Mouse (Mus musculus) adrenal gland, adult 8-10 months (tissue): ENCODE results near the gene Tob2. TPM values are rescaled to one million over a fixed set of nuclear protein-coding genes. Genes with fewer than 3 reads are reported as not detected.
A peak's percentile ranks its signal among the peaks of the same experiment; 100 is the strongest.

Source experiments
- DNase-seq: peaks from one replicate; pipeline ENCODE4 v3.0.0; 2022
- total RNA-seq, 4 experiments: library from RNA; stranded (reverse); gene quantifications; 2 replicates each; pipeline ENCODE4 v1.2.4; 2022

Gene Tob2
- 10 to 100 TPM; 63.9 to 97.0 (median 69.1) TPM for total RNA-seq

DNA sequence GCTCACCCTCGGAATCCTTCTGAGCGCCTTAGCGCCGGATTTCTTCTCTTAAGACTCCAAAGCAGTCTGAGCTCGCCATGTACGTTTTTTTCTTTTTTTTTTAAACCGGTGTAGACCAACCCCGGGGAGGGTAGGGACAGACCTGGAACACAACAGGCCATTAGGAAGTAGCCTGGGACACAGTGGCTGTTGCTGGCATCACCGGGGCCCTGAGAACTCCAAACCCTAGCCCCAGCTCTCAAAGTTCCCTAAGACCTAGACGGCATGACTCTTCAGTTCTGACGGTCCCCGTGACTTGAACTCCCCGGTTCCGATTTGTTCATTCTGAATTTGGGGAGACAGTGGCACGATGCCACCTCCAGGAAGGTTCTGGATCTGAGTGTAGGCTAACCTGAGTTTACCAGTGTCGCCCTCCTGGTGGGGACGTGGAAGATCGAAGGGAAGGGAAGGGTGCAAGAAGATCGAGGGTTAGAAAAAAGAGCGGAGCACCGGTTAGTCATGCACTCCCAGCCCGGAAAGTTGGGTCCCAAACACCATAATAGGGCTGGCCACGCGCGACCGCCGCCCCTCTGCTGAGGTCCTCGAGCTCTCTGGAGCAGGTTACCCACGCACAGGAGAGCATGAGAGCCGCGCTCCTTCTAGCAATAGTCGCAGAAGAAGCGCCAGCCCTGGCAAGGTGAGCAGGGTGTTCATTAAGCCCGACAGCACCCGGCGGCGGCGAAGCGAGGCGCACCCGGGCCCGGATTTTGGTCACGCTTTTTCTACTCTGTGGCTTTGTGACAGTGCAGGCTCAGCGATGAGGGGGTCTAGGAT is at the start of gene Tob2:
TSS of gene Tob2 (minus strand) at position 280 of the 813 bp plus-strand sequence.
- peak; percentile 77 for DNase-seq

GRCm38 (mm10) chr15:81907953-81908352 is 49.4 kb upstream of the Tob2 start:
- no peak for DNase-seq

- DNase-seq: no peak
These were observed 46.3 kb upstream of the Tob2 start for GRCm38 (mm10) chr15:81904939-81905338.

GRCm38 (mm10) chr15:81898751-81899150 is 40.2 kb upstream of the Tob2 start:
- no peak for DNase-seq

DNA sequence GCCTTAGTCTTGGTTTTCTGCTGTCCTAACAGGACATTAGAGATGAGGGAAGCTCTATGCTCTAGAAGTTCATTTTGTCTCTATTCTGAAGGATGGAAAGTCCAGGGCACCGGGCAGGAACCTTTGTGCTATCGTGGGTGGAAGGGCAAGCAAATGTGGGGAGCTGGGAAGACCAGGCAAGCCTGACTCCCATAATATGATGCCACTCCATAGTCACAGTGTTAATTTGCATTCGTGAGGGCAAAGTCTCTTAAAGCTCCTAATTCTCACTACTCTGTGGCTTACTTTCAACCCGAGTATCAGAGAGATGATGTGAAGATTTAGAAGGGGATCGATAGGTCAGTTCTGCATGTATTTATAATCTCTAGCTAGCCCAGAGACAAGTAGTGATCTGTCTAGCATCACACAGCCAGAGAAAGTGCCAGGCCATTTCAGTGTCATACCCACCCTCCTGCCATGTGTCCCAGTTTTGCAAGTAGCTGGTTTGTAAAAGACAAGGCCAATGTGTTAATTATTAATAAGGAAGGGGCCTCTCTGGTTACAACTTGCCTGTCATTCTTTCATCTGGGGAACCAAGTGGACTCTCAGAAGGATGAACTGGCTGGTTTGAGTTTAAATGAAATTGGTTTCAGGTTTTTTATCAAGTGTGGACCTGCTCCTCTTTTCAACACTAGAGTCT is 39.1 kb upstream of the Tob2 start:
- no peak for DNase-seq

- DNase-seq: no peak
These were observed 37.8 kb upstream of the Tob2 start for GRCm38 (mm10) chr15:81896407-81896806.

DNA sequence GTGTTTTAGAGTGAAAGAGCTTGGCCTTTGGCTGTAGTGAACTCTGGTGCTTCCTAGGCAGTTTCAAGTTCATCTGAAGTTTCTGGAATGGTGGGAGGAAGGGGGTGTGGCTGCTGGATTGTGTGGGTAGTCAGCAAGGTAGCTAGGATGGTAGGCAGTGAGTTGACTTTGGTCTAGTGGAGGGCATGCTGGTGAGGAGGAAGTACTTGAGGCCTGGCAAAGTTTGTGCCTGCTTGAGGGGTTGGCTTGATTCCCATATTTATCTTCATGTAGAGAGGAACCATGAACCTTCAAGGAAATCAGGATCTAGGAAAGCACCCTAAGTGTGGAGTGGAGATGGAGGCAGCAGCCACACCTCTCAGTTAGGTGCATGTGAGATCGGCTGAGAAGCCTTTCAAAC is 35.4 kb upstream of the Tob2 start:
- no peak for DNase-seq

DNA sequence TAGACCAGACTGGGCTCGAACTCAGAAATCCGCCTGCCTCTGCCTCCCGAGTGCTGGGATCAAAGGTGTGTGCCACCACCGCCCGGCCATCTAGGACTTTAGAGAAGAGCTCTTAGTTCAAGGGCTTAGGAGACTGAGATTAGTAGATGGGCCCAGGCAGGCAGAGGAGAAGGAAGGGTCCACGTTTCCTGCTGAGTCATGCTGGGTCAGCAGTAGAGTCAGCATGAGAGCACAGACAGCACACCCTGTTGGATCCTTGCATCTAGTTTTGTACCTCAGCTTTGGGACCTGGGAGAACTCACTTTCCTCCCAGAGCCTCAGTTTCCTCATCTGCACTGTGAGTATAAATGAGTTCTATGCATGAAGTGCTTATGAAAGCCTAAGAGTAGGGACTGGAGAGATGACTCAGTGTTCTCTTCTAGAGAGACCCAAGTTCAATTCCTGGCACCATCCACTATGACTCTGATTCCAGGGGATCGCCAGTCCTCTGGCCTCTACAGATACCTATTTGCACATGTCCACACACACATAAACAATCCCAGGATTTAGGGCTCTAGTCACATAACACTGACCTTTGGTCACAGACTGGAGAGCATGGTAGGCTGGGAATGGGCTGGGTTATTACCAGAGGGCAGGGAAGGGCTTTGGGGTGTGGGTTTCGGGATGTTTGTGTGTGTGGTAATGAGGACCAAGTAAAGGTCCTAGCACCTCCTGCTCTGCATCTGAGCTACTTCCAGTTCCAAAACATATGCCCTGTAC is 33.4 kb upstream of the Tob2 start:
- DNase-seq: no peak

DNA sequence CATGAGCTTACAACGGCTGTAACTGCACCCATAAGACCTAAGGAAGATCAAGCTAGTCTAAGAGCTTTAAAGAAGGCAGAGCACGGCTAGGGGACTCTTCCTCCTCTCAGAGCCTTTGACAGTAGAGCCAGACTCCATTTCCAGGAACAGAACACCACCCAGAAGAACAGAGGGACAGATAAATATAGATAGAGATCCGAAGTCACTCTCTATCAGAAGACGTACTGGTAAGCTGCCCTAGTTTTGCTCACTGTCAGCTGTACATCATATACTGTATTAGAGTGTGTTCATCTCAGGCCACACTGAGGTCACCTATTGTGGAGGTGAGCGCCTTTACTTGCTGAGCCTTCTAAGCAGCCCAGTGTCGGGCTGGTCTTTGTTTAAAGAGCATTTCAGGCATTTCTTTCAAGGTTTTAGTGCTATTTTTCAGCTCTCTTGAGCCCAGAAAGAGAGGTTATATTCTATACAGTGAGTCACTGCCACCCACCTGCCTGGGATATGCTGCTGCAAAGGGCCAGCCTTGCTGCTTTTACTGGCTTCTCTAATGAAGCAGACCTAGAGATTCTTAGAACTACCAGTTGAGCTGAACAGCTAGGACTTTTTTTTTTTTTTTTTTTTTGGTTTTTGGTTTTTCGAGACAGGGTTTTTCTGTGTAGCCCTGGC is 32.7 kb upstream of the Tob2 start:
- no peak for DNase-seq

GRCm38 (mm10) chr15:81889175-81889574 is 30.6 kb upstream of the Tob2 start:
- no peak for DNase-seq

GRCm38 (mm10) chr15:81886795-81887550 is 28.4 kb upstream of the Tob2 start:
- DNase-seq: no peak

GRCm38 (mm10) chr15:81885418-81885934 is 26.9 kb upstream of the Tob2 start:
- DNase-seq: no peak

GRCm38 (mm10) chr15:81882348-81882747 is 23.8 kb upstream of the Tob2 start:
- DNase-seq: no peak

- DNase-seq: no peak
These were observed 21.2 kb upstream of the Tob2 start for GRCm38 (mm10) chr15:81879531-81880401.

- peak; percentile 99 for DNase-seq
These were observed 13.9 kb upstream of the Tob2 start, which contains the start of gene Aco2 for GRCm38 (mm10) chr15:81872262-81873136. TSS of gene Aco2 (plus strand) at chr15:81872309.

DNA sequence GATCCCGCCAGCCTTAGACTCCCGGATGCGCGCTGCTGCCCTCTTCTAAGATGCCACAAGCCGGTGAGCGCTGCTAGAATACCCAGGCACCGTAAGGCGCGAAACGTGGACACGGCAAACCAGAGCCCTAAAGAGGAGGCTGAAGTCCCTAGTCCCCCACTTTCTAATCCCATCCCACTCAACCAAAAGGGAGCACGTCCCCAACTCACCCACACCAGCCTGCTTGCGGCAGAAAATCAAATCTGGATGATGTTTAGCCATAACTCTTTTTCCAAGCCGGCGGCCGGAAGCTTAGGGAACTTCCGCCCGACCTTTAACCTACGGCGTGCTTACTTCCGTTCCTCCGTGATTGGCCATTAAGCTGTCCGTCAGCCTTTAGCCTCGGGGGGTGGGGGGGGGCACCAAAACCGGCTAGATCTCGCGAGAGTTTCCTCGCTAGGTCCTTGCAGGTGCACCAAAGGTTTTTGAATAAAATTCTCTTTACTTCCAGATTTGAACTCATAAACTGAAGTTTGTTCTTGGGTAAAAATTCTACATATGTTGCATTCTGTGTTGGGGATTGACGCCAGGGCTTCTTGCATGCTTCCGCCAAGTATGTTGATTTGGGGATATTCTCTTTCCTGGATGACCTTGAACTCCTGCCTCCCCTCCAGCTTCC is 13.1 kb upstream of the Tob2 start, which contains the start of gene Phf5a:
TSS of gene Phf5a (minus strand) at position 308 of the 658 bp plus-strand sequence.
- DNase-seq: peak; percentile 78

DNA sequence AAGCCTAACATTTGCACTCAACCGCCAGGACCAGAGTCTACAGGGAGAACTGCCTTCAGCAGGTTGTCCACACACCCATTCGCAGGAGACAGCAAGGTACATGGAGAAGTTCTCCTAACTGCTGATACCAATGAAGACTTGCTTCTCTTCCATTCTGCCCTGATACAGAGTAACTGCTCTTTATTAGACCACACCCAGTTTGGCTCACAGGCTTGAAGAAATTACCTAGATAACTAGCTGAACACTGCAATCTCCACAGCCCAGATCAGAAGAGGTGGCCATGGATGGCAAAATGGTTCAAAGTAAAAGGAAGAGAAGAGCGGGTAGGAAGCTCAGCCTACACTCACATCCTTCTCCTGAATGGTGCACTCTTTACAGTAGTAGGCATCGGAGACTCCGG is 11.4 kb upstream of the Tob2 start:
- no peak for DNase-seq

GRCm38 (mm10) chr15:81864238-81864637 is 5.6 kb upstream of the Tob2 start:
- no peak for DNase-seq
